In the genomic region with DNA sequence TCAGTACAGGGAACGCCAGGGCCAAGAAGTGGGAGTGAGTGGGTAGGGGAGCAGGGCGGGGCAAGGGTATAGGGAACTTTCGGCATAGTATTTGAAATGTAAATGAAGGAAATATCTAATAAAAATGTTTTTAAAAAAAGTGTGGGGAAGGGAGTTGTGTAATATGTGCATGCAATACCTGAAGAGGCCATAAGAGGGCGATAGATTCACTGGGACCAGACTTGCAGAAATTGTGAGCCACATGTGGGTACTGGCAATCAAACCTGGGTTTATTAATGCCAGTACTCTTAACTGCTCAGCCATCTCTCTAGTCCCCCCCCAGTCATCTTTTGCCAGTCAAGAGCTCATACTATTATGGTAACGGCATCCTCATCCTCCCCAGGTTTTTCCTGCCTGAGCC, we compare ENCODE assay signal across 8 mouse cellular contexts. TPM values are rescaled to one million over a fixed set of nuclear protein-coding genes. Genes with fewer than 3 reads are reported as not detected.
DNase-seq lines count a peak whose midpoint lies in the region.

No protein-coding gene starts in this region.

- DNase-seq in gastrocnemius, postnatal 10 days, result peak; percentile 8
- DNase-seq in gastrocnemius, postnatal 36 days, result no peak
- peak; percentile 16 for DNase-seq in ovary, postnatal 14 days (ENCODE audit: low spot score)
- no peak for DNase-seq in ovary, postnatal 36 days (ENCODE audit: low spot score)
- peak; percentile 52 for DNase-seq in embryo, embryonic 10 days (ENCODE audit: low spot score)
- DNase-seq in lung, postnatal 36 days, result peak; percentile 83
- DNase-seq in layer of hippocampus, postnatal 25 days (ENCODE audit: extremely low spot score in 1 of 2, low spot score in 1 of 2), result no peak
- DNase-seq in cerebellum, adult 8-10 months, result no peak

- intact Hi-C loops in gastrocnemius, postnatal 36 days (cut with DNase I), result loop anchor here (5.0 kb wide), 1 partner anchor 58 kb away; the partner anchor contains the start of gene Cntrl

RNA-seq across cellular contexts. Expression of gene Hc, which starts 12.4 kb away (rescaled TPM):
- total RNA-seq in gastrocnemius, postnatal 10 days (2021), result under 1 TPM in 1 of 2 experiments, not detected in 1; 0.18 TPM
- total RNA-seq in gastrocnemius, postnatal 36 days (2021), result under 1 TPM in 1 of 2 experiments, not detected in 1; 0.15 TPM
- total RNA-seq in layer of hippocampus, postnatal 25 days (2021), result under 1 TPM in 1 of 2 experiments, not detected in 1; 0.40 TPM

RNA-seq across cellular contexts. Expression of gene AI182371, which starts 52.5 kb away (rescaled TPM):
- total RNA-seq in gastrocnemius, postnatal 10 days (2021), result under 1 TPM in 1 of 2 experiments, not detected in 1; 0.38 TPM
- total RNA-seq in gastrocnemius, postnatal 36 days (2021), result under 1 TPM in 1 of 2 experiments, not detected in 1; 0.15 TPM
- under 1 TPM in 1 of 2 experiments, not detected in 1; 0.59 TPM for total RNA-seq in layer of hippocampus, postnatal 25 days (2021)

Comparison
In these comparisons a context has a peak if more than half of its experiments do, and no peak if none do; other contexts are left out.
1. DNase-seq: peak in gastrocnemius, postnatal 10 days (single experiment), ovary, postnatal 14 days (single experiment), embryo, embryonic 10 days (single experiment) and lung, postnatal 36 days (single experiment); none in gastrocnemius, postnatal 36 days (0 of 2), ovary, postnatal 36 days (single experiment), layer of hippocampus, postnatal 25 days (0 of 2) and cerebellum, adult 8-10 months (single experiment).